Mouse (Mus musculus): ENCODE measurements around the gene Rab1a. TPM values are rescaled to one million over a fixed set of nuclear protein-coding genes. Genes with fewer than 3 reads are reported as not detected.
A peak's percentile ranks its signal among the peaks of the same experiment; 100 is the strongest.
"Not testable (repeated sequence)": the region's sequence is repeated elsewhere in the genome, so short reads cannot be mapped to it uniquely, and the experiment has no call there.

Gene Rab1a
- 255 and 287 TPM in 2 replicates for polyA plus RNA-seq (2015; fragmentation: Nextera tagmentation; extraction: Ambion mirVana)

GRCm38 (mm10) chr11:20200713-20201575 lies at the start of gene Rab1a:
Gene Rab1a (plus strand): TSS chr11:20201432.
- H3K9me3 ChIP-seq (replicated peaks) = no peaks in the 10 kb centered on the region
- WGBS = under 1% methylated on average over 52 of the region's 54 CpGs
- peak within 1 kb of the TSS; percentile 98 for H3K27ac ChIP-seq
- H3K4me3 ChIP-seq (replicated peaks) = peak within 1 kb of the TSS; percentile 86
- H3K27me3 ChIP-seq = no peaks in the 10 kb centered on the region
- peak within 1 kb of the TSS; percentile 73 for H3K4me2 ChIP-seq
- ATAC-seq (replicated peaks; ENCODE audit: low FRiP score) = peak; percentile 98
- no peaks in the 10 kb centered on the region for H3K36me3 ChIP-seq
- H3K4me1 ChIP-seq = peaks cover 28% of the 10 kb centered on the region
- H3K9ac ChIP-seq = peak within 1 kb of the TSS; percentile 97

- Histone ChIP-seq H3K36me3 (no peaks in the 10 kb centered on the region), H3K27me3 (no peaks in the 10 kb centered on the region), H3K4me2 (no peak overlapping the region), H3K27ac (no peak overlapping the region), H3K9me3 (replicated peaks) (no peaks in the 10 kb centered on the region), H3K4me3 (replicated peaks) (no peak overlapping the region), H3K9ac (no peak overlapping the region), H3K4me1 (no peaks in the 10 kb centered on the region)
- WGBS = 81% methylated on average over 4 of the region's 4 CpGs
- peak; percentile 15; the same call in 1 of the 2 replicates for ATAC-seq (replicated peaks; ENCODE audit: low FRiP score)
Observed at GRCm38 (mm10) chr11:20152107-20152901, 48.9 kb upstream of the Rab1a start.

- WGBS = 95% methylated on average over 5 of the region's 5 CpGs
Observed at GRCm38 (mm10) chr11:20153542-20153941, 47.7 kb upstream of the Rab1a start.

GRCm38 (mm10) chr11:20158879-20159278 lies 42.4 kb upstream of the Rab1a start:
- H3K9me3 ChIP-seq (replicated peaks) = no peaks in the 10 kb centered on the region
- H3K36me3 ChIP-seq = no peaks in the 10 kb centered on the region
- no peaks in the 10 kb centered on the region for H3K27me3 ChIP-seq
- H3K4me1 ChIP-seq = no peaks in the 10 kb centered on the region
- no peak for ATAC-seq (replicated peaks; ENCODE audit: low FRiP score)
- H3K4me2 ChIP-seq = no peak overlapping the region
- H3K4me3 ChIP-seq (replicated peaks) = no peak overlapping the region
- H3K27ac ChIP-seq = no peak overlapping the region
- no peak overlapping the region for H3K9ac ChIP-seq

More at GRCm38 (mm10) chr11:20153542-20153941, 47.7 kb upstream of the Rab1a start:
- H3K4me2 ChIP-seq; H3K27me3 ChIP-seq; H3K9me3 ChIP-seq (replicated peaks); H3K4me1 ChIP-seq; H3K4me3 ChIP-seq (replicated peaks); ATAC-seq (replicated peaks; ENCODE audit: low FRiP score); H3K27ac ChIP-seq; H3K9ac ChIP-seq; H3K36me3 ChIP-seq: not testable (repeated sequence)

DNA sequence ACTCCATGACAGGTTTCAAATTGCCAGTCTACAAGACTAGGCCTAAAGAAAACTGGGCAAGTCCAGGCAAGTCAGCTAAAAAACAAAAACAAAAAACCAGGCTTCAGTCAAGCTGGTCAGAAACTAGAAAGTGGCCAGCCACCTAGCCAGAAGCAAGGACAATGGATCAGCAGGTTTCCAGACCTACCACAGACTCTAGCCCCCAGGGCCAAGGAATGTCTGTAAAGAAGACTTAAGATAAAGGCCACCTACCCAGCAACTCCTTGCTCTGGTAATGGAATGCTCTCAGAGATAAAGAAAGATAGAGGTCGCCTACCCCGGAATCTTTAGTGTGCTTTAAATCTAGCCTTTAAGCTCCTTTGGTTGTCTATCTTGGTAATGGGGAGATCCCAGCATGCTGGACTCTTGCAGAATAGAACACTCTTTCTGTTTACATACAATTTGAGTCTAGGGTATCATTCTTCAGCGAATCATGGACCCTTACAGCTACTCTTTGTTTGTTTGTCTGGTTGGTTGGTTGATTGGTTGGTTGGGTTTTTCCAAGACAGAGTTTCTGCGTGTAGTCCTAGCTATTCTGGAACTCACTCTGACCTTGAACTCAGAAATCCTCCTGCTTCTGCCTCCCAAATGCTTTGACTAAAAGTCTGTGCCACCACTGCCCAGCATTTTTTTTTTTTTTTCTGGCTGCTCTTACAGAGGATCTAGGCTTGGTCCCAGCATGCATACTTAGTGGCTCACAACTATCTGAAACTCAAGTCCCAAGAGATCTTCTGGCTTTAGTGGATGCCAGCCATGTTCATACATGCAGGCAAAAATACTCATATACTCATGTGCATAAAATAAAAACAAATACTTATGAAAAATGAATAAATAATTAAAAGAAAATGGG lies 36.0 kb upstream of the Rab1a start:
- H3K4me1 ChIP-seq = no peaks in the 10 kb centered on the region
- no peak overlapping the region for H3K4me3 ChIP-seq (replicated peaks)
- H3K4me2 ChIP-seq = no peak overlapping the region
- H3K27ac ChIP-seq = no peak overlapping the region
- no peaks in the 10 kb centered on the region for H3K27me3 ChIP-seq
- no peaks in the 10 kb centered on the region for H3K36me3 ChIP-seq
- WGBS = 85% methylated on average over 4 of the region's 4 CpGs
- no peaks in the 10 kb centered on the region for H3K9me3 ChIP-seq (replicated peaks)
- H3K9ac ChIP-seq = no peak overlapping the region
- no peak for ATAC-seq (replicated peaks; ENCODE audit: low FRiP score)

DNA sequence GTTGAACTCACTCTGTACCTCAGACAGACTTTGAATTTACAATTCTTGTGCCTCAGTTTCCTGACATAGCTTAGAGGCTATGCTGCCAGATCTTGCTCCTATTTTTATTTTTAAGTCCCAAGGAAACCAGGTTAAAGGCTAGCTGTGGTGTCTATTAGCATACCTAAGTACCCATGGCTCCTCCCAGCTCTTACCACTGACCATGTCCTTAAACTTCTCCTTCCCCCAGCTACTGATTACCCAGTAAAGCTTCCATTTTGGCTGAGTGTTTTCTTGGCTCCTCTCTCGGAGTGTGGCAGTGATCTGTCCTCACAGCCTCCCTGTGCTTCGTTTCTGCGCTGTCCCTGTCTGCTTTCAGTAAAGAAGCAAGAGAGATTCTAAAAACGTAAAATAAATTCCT lies 35.2 kb upstream of the Rab1a start:
- H3K4me2 ChIP-seq = no peak overlapping the region
- H3K9me3 ChIP-seq (replicated peaks) = no peaks in the 10 kb centered on the region

GRCm38 (mm10) chr11:20166476-20166875 lies 34.8 kb upstream of the Rab1a start:
- not testable (repeated sequence) for H3K27me3 ChIP-seq; ATAC-seq (replicated peaks; ENCODE audit: low FRiP score); H3K4me2 ChIP-seq; H3K27ac ChIP-seq; H3K9ac ChIP-seq; H3K9me3 ChIP-seq (replicated peaks); H3K4me3 ChIP-seq (replicated peaks); H3K4me1 ChIP-seq; H3K36me3 ChIP-seq
- 81% methylated on average over 6 of the region's 6 CpGs for WGBS

More for the DNA sequence above, 35.2 kb upstream of the Rab1a start:
- Histone ChIP-seq H3K27ac (no peak overlapping the region), H3K9ac (no peak overlapping the region), H3K4me3 (replicated peaks) (no peak overlapping the region), H3K4me1 (no peaks in the 10 kb centered on the region), H3K36me3 (no peaks in the 10 kb centered on the region), H3K27me3 (no peaks in the 10 kb centered on the region)
- 87% methylated on average over 4 of the region's 4 CpGs for WGBS
- no peak for ATAC-seq (replicated peaks; ENCODE audit: low FRiP score)

DNA sequence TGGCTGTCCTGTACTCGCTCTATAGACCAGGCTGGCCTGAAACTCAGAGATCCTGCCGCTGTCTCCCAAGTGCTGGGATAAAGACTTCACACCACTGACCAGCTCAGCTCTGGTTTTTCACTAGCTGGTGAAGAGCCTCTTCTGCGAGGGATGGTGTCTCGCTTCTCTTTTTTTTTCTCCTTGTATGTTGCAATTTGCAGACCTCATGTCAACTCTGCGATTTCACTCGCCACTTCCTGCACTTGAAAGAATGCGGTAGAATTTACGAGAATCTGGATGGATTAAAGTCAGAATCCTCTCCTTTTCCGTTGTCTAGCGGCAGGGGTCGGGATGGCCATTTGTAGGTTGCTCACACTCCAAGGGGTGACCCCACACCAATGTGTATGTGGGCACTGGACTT lies 32.3 kb upstream of the Rab1a start:
- 80% methylated on average over 11 of the region's 11 CpGs for WGBS
- H3K27ac ChIP-seq = no peak overlapping the region
- ATAC-seq (replicated peaks; ENCODE audit: low FRiP score) = no peak
- H3K27me3 ChIP-seq = no peaks in the 10 kb centered on the region
- no peaks in the 10 kb centered on the region for H3K36me3 ChIP-seq
- H3K4me1 ChIP-seq = peaks cover 5% of the 10 kb centered on the region; the same call in 1 of the 2 replicates
- H3K9me3 ChIP-seq (replicated peaks) = no peaks in the 10 kb centered on the region
- no peak overlapping the region for H3K4me3 ChIP-seq (replicated peaks)
- H3K9ac ChIP-seq = no peak overlapping the region
- H3K4me2 ChIP-seq = no peak overlapping the region

DNA sequence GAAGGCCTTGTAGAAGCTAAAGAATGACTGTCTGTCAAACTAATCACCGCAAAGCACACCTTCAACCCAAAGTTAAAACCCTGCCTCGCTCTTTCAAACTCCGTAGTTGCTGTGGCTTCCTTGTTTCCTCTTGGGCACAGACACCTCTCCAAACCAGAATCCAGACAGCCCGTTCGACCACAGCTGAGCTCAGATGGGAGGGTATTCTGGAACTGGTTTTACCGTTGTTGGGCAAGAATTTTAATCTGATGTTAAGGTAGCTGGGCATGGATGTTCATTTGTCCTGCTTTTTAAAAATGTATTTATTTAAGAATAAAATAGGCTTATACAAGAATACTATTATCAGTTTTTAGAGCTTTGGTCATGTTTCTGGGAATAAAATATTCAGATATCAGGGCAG lies 14.0 kb upstream of the Rab1a start:
- Histone ChIP-seq H3K9me3 (replicated peaks) (no peaks in the 10 kb centered on the region), H3K4me3 (replicated peaks) (no peak overlapping the region), H3K9ac (no peak overlapping the region), H3K27ac (no peak overlapping the region), H3K36me3 (no peaks in the 10 kb centered on the region), H3K27me3 (no peaks in the 10 kb centered on the region), H3K4me2 (no peak overlapping the region), H3K4me1 (no peaks in the 10 kb centered on the region)
- no peak for ATAC-seq (replicated peaks; ENCODE audit: low FRiP score)
- WGBS = 77% methylated on average over 6 of the region's 6 CpGs

DNA sequence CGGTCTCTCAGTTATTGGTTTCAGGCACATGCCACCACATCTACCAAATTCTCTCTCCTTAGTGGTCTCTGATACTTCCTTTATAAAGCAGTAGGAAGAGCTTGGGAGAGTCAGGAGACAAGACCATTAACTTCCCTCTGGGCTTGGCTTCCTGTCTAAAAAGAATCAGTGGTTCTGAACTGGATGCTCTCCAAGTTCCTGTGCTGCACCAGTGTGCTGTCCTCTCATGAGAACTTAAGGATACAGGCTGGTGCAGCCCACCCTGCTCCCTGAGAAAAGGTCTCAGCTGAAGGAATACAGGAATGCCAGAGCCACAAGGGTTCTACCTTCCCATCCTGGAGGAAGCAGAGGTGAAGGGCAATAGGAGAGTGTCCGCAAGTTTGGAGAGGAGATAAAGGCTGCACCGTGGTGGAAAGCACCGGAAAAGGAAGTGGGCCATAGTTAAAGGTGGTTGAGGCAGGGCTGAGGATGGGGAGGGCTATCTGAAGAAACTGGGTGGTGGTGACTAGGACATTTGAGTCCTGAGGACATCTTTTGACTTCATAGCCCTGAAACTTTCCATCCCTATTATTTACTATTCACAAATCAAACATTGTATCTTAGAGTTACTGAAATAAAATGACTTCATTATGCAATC lies 8.0 kb upstream of the Rab1a start:
- H3K36me3 ChIP-seq = no peaks in the 10 kb centered on the region
- no peaks in the 10 kb centered on the region for H3K4me1 ChIP-seq
- no peaks in the 10 kb centered on the region for H3K27me3 ChIP-seq
- H3K9ac ChIP-seq = no peak overlapping the region
- H3K4me3 ChIP-seq (replicated peaks) = no peak overlapping the region
- no peaks in the 10 kb centered on the region for H3K9me3 ChIP-seq (replicated peaks)
- no peak overlapping the region for H3K4me2 ChIP-seq
- no peak for ATAC-seq (replicated peaks; ENCODE audit: low FRiP score)
- no peak overlapping the region for H3K27ac ChIP-seq
- WGBS = 89% methylated on average over 4 of the region's 4 CpGs

DNA sequence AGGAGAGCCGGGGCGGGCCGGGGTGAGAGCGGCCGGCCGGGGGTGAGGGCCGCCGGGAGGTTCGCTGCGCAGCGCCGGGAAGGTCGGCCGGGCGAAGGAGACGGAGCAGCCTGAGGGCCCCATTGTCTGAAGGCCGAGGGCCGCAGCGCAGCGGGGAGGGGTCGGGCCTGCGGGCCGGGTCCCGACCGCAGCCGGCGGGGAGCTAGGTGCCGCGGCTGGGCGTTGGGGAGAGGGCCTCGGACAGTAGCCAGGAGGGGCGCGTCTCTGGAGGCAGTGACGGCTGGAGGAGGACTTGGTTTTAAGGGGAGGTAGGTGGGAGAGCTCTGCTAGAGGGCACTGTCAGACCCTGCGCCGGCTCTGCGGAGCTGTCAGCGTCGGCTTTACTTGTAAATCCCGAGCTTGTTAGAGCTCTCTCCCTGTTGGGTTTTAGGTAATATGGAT lies 449 bp downstream of the Rab1a start:
- Histone ChIP-seq H3K27me3 (no peaks in the 10 kb centered on the region), H3K4me2 (peak overlapping the region; percentile 73), H3K27ac (peak overlapping the region; percentile 98), H3K9me3 (replicated peaks) (no peaks in the 10 kb centered on the region), H3K9ac (peak overlapping the region; percentile 97), H3K4me1 (peaks cover 34% of the 10 kb centered on the region), H3K4me3 (replicated peaks) (peak overlapping the region; percentile 86), H3K36me3 (no peaks in the 10 kb centered on the region)
- ATAC-seq (replicated peaks; ENCODE audit: low FRiP score) = peak; percentile 26
- WGBS = under 1% methylated on average over 40 of the region's 40 CpGs
